Mouse (Mus musculus) kidney, adult 11 months (tissue): ENCODE measurements around the gene Aoc3.
"Not testable (repeated sequence)": the region's sequence is repeated elsewhere in the genome, so short reads cannot be mapped to it uniquely, and the experiment has no call there.

Experiments
- DNase-seq: peaks from one replicate; pipeline ENCODE4 v3.0.0; 2022

The Aoc3 gene

DNA sequence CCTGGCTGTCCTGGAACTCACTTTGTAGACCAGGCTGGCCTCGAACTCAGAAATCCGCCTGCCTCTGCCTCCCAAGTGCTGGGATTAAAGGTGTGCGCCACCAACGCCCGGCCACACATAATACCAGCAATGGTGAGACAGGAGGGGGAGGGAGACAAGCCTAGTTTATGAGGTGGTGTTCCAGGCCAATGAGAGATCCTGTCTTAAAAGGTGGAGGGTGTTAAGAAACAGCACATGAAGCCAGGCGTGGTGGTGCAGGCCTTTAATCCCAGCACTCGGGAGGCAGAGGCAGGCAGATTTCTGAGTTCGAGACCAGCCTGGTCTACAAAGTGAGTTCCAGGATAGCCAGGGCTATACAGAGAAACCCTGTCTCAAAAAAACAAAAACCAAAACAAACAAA is 47.8 kb downstream of the Aoc3 start:
- not testable (repeated sequence) for DNase-seq

DNA sequence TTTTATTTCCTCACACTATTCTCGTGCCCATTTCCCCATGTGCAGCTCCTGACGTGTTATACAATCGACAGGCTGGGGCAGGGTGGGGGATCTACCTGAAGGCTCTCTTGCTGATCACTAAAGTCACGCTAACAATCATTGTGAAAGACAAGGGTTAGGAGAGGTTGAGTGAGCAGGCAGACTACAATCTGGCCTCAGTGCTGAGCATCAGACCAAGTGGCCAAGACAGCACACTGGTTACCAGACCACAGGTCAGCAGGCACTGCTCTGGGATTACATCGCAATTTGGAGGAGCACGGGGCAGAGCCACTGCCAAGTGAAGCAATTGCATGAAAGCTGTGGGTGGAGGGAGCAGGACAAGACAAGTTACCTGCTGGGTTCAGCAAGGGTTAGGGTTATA is 48.5 kb downstream of the Aoc3 start:
- peak; percentile 59 for DNase-seq

DNA sequence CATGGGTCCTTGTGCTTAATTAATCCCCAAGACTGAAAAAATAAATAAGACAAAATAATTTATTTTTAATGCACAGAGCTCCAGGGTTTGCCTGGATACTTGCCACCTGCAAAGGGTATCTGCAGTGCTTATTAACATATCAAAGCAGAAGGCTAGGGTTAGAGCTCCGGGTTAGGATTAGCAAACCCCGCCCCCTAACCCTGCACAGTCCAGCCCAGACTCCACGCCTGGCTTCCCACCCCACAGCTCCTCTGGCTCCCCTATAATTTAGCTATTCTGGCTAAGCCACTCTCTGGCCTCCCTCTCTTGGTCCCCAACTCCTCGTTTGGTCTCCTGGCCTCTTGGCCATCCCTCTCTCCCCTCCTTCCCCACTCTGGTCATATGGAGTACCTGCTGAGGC is 51.4 kb downstream of the Aoc3 start:
- no peak for DNase-seq
